Mouse (Mus musculus) layer of hippocampus, adult 2 months (tissue): ENCODE measurements around the gene H6pd. TPM values are rescaled to one million over a fixed set of nuclear protein-coding genes. Genes with fewer than 3 reads are reported as not detected.

Experiments used
- DNase-seq, 2 experiments: peaks; one replicate each; pipeline ENCODE4 v3.0.0; 2022; ENCODE audit warnings: low spot score in 2 of 2
- H3K27ac ChIP-seq: fragments of 200-600 bp; 2 replicates; pipeline ENCODE4 v1.8.1; 2022
- H3K4me3 ChIP-seq: fragments of 200-600 bp; 2 replicates; pipeline ENCODE4 v1.8.1; 2022; ENCODE audit warnings: mild to moderate bottlenecking
- CTCF ChIP-seq: fragments of 200-600 bp; conservative IDR thresholded peaks from 2 replicates; pipeline ENCODE4 v1.8.1; 2022; ENCODE audit warnings: antibody characterized with exemption, mild to moderate bottlenecking, moderate library complexity
- total RNA-seq, 2 experiments: library from RNA; stranded (reverse); gene quantifications; 2 replicates each; pipeline ENCODE4 v1.2.3; 2021

Gene H6pd
- total RNA-seq, 2 experiments from 2014 or later, result 9.5 to 11.1 TPM

GRCm38 (mm10) chr4:149975291-149975690, 33.5 kb downstream of the H6pd start:
- Histone ChIP-seq H3K4me3 (no peak overlapping the region), H3K27ac (no peak overlapping the region)
- DNase-seq, result no peak
- no peak for TF ChIP-seq CTCF

- DNase-seq, result no peak
- Histone ChIP-seq H3K27ac (no peak overlapping the region), H3K4me3 (no peak overlapping the region)
- TF ChIP-seq CTCF, result no peak
Observed at GRCm38 (mm10) chr4:149971393-149971792, 37.4 kb downstream of the H6pd start.

GRCm38 (mm10) chr4:149968526-149968925, 40.3 kb downstream of the H6pd start:
- no peak for TF ChIP-seq CTCF
- DNase-seq, result no peak
- Histone ChIP-seq H3K27ac (no peak overlapping the region), H3K4me3 (no peak overlapping the region)

- DNase-seq, result no peak
- Histone ChIP-seq H3K27ac (no peak overlapping the region), H3K4me3 (no peak overlapping the region)
- no peak for TF ChIP-seq CTCF
Observed at GRCm38 (mm10) chr4:149966963-149967362, 41.9 kb downstream of the H6pd start.

GRCm38 (mm10) chr4:149966252-149966651, 42.6 kb downstream of the H6pd start:
- DNase-seq, result no peak
- Histone ChIP-seq H3K27ac (no peak overlapping the region), H3K4me3 (no peak overlapping the region)
- TF ChIP-seq CTCF, result no peak

GRCm38 (mm10) chr4:149965672-149966071, 43.2 kb downstream of the H6pd start:
- no peak for TF ChIP-seq CTCF
- Histone ChIP-seq H3K27ac (no peak overlapping the region), H3K4me3 (no peak overlapping the region)
- no peak for DNase-seq

GRCm38 (mm10) chr4:149965242-149965641, 43.6 kb downstream of the H6pd start:
- no peak overlapping the region for H3K27ac ChIP-seq
- no peak for DNase-seq
- TF ChIP-seq CTCF, result no peak
- H3K4me3 ChIP-seq, result no peak overlapping the region

- no peak overlapping the region for H3K4me3 ChIP-seq
- no peak for TF ChIP-seq CTCF
- no peak for DNase-seq
- H3K27ac ChIP-seq, result no peak overlapping the region
Observed at GRCm38 (mm10) chr4:149964770-149965169, 44.1 kb downstream of the H6pd start.

GRCm38 (mm10) chr4:149964285-149964684, 44.5 kb downstream of the H6pd start:
- no peak overlapping the region for H3K4me3 ChIP-seq
- DNase-seq, result no peak
- H3K27ac ChIP-seq, result no peak overlapping the region
- TF ChIP-seq CTCF, result no peak

- Histone ChIP-seq H3K4me3 (no peak overlapping the region), H3K27ac (no peak overlapping the region)
- no peak for DNase-seq
- no peak for TF ChIP-seq CTCF
Observed at GRCm38 (mm10) chr4:149960391-149960790, 48.4 kb downstream of the H6pd start.

- Histone ChIP-seq H3K4me3 (no peak overlapping the region), H3K27ac (no peak overlapping the region)
- TF ChIP-seq CTCF, result no peak
- DNase-seq, result no peak
Observed at GRCm38 (mm10) chr4:149959816-149960215, 49.0 kb downstream of the H6pd start.

- peak; percentile 99 for TF ChIP-seq CTCF
- no peak overlapping the region for H3K4me3 ChIP-seq
- no peak overlapping the region for H3K27ac ChIP-seq
- peak; percentile 65 to 86 for DNase-seq
Observed at GRCm38 (mm10) chr4:149958566-149958965, 50.3 kb downstream of the H6pd start.

- H3K4me3 ChIP-seq, result no peak overlapping the region
- TF ChIP-seq CTCF, result no peak
- no peak overlapping the region for H3K27ac ChIP-seq
- no peak for DNase-seq
Observed at GRCm38 (mm10) chr4:149956048-149956447, 52.8 kb downstream of the H6pd start.

GRCm38 (mm10) chr4:149955631-149956030, 53.2 kb downstream of the H6pd start:
- DNase-seq, result no peak
- peak overlapping the region; percentile 51; the same call in 1 of the 2 replicates for H3K27ac ChIP-seq
- peak overlapping the region; percentile 93 for H3K4me3 ChIP-seq
- no peak for TF ChIP-seq CTCF
